ENCODE assay signal across 22 mouse cellular contexts in the genomic region with DNA sequence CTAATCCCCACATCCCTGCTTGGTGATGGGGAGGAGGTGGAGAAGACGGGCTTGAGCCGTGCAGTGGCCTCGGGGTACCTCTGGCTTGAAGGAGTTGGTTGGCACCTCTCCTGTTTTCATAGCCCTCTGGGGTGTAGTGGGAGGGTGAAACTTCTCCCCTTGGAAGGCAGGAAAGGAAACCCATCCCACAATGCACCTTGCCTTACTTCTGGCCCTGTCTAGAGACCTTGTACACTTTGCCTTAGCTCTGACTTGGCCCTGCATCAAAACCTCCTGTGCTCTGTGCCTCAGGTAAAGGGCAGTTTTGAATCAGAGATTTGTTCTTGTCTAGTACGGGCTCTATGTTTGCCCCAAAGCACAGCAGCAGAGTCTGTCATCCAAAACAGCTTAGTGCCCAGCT. TPM values are rescaled to one million over a fixed set of nuclear protein-coding genes. Genes with fewer than 3 reads are reported as not detected.
DNase-seq lines count a peak whose midpoint lies in the region; ATAC-seq and TF ChIP-seq lines count a peak whose summit lies in the region.
"Had no signal": no experiment of that assay in that cellular context is flagged by ENCODE, and none has a peak within 500 bp of the region (broad histone marks: within the 10 kb centered on the region; RNA-seq: fewer than 3 reads in every experiment).

No protein-coding gene starts in this region.

- DNase-seq in heart, adult 11 months = peak; percentile 80
- DNase-seq in heart, adult 8-10 months (ENCODE audit: low spot score) = no peak
- peak; percentile 71 for DNase-seq in fat pad, adult 2 months (ENCODE audit: extremely low read depth, low read depth, low spot score)
- peak; percentile 84 for DNase-seq in kidney, adult 2 months
- peak; percentile 31 for DNase-seq in kidney, postnatal 14 days
- DNase-seq in heart, postnatal 14 days = no peak
- DNase-seq: cerebellum, adult 2 months; cerebellum, postnatal 25 days; gastrocnemius, postnatal 10 days; heart, adult 18-20 months; heart, postnatal 36 days; liver; thymus, postnatal 25 days had no signal

- H3K27me3 ChIP-seq in kidney, adult 2 months (replicated peaks; ENCODE audit: control insufficient read depth, insufficient read depth, low read length) = no peaks in the 10 kb centered on the region
- no peaks in the 10 kb centered on the region for H3K27me3 ChIP-seq in intestine, embryonic 16.5 days (replicated peaks; ENCODE audit: control insufficient read depth, insufficient read depth, low read length)
- H3K27me3 ChIP-seq: neural tube, embryonic 15.5 days; stomach, embryonic 15.5 days had no signal

- H3K27ac ChIP-seq in kidney, adult 2 months (ENCODE audit: insufficient read depth, low read depth, low read length) = peak overlapping the region; percentile 21
- H3K27ac ChIP-seq in intestine, embryonic 16.5 days (ENCODE audit: low read length) = no peak overlapping the region
- H3K27ac ChIP-seq: hindbrain, embryonic 14.5 days; limb, embryonic 10.5 days; neural tube, embryonic 15.5 days; stomach, embryonic 15.5 days had no signal

- H3K36me3 ChIP-seq in kidney, adult 2 months (ENCODE audit: control insufficient read depth, insufficient read depth, low read length) = no peaks in the 10 kb centered on the region
- H3K36me3 ChIP-seq in intestine, embryonic 16.5 days (ENCODE audit: control insufficient read depth, insufficient read depth, low read length) = no peaks in the 10 kb centered on the region
- H3K36me3 ChIP-seq: limb, embryonic 10.5 days; neural tube, embryonic 15.5 days; stomach, embryonic 15.5 days had no signal

- H3K4me3 ChIP-seq in kidney, adult 2 months (ENCODE audit: insufficient read depth, low read depth, low read length) = no peak overlapping the region
- H3K4me3 ChIP-seq in intestine, embryonic 16.5 days (ENCODE audit: low read length) = no peak overlapping the region
- H3K4me3 ChIP-seq: limb, embryonic 10.5 days; neural tube, embryonic 15.5 days; stomach, embryonic 15.5 days had no signal

- no peak for ATAC-seq in intestine, embryonic 16.5 days
- ATAC-seq: forebrain, embryonic 16.5 days; inflammation-experienced regulatory T-cells, adult 6 months; lung, postnatal 0 days had no signal

- intact Hi-C loops in heart, postnatal 14 days (cut with DNase I) = no loop called here

- TF ChIP-seq POLR2A in kidney, adult 2 months (IDR thresholded peaks at IDR 0.05; ENCODE audit: low read depth, low read length) = no peak

- no peaks in the 10 kb centered on the region for H3K9me3 ChIP-seq in intestine, embryonic 16.5 days (ENCODE audit: control insufficient read depth, low read length)
- H3K9me3 ChIP-seq: limb, embryonic 10.5 days; neural tube, embryonic 15.5 days; stomach, embryonic 15.5 days had no signal

- 53% methylated on average over 4 of the region's 4 CpGs for WGBS in kidney, adult 2 months
- 84% methylated on average over 4 of the region's 4 CpGs for WGBS in intestine, embryonic 16.5 days

- TF ChIP-seq CTCF in kidney, adult 2 months (conservative IDR thresholded peaks at IDR 0.05; ENCODE audit: insufficient read depth, insufficient read length, low read depth, low read length) = no peak

- peaks cover 7% of the 10 kb centered on the region; the same call in 1 of the 2 replicates for H3K4me1 ChIP-seq in kidney, adult 2 months (ENCODE audit: control insufficient read depth, insufficient read depth, low read length)
- H3K4me1 ChIP-seq in intestine, embryonic 16.5 days (ENCODE audit: control insufficient read depth, insufficient read depth, low read length) = peaks cover 8% of the 10 kb centered on the region
- H3K4me1 ChIP-seq: stomach, embryonic 15.5 days had no signal

- H3K9ac ChIP-seq in intestine, embryonic 16.5 days (ENCODE audit: low read depth, low read length) = no peak overlapping the region
- H3K9ac ChIP-seq: hindbrain, embryonic 14.5 days; neural tube, embryonic 15.5 days; stomach, embryonic 15.5 days had no signal

- H3K4me2 ChIP-seq in intestine, embryonic 16.5 days (ENCODE audit: low read depth, low read length) = no peak overlapping the region
- H3K4me2 ChIP-seq: hindbrain, embryonic 14.5 days; midbrain, embryonic 11.5 days; neural tube, embryonic 15.5 days; stomach, embryonic 15.5 days had no signal

RNA-seq across cellular contexts. Expression of gene Aacs, which starts 4.9 kb away (rescaled TPM):
- 1 to 10 TPM; 2.2 to 4.3 (median 3.1) TPM for total RNA-seq in heart, adult 8-10 months (2022)
- polyA plus RNA-seq in kidney, adult 2 months (2012; rRNA removed) = 102 and 131 TPM in 2 replicates
- 1 to 10 TPM; 4.0 to 4.8 TPM for total RNA-seq in heart, postnatal 14 days (2021)
- 81.3 and 83.5 TPM in 2 replicates for polyA plus RNA-seq in intestine, embryonic 16.5 days (2015; fragmentation: Nextera tagmentation; extraction: Ambion mirVana)

RNA-seq across cellular contexts. Expression of gene Bri3bp, which starts 29.3 kb away (rescaled TPM):
- 10 to 100 TPM; 44.4 to 61.8 (median 45.5) TPM for total RNA-seq in heart, adult 8-10 months (2022)
- 12.1 and 13.0 TPM in 2 replicates for polyA plus RNA-seq in kidney, adult 2 months (2012; rRNA removed)
- 10 to 100 TPM; 48.0 to 62.4 TPM for total RNA-seq in heart, postnatal 14 days (2021)
- 58.2 and 58.3 TPM in 2 replicates for polyA plus RNA-seq in intestine, embryonic 16.5 days (2015; fragmentation: Nextera tagmentation; extraction: Ambion mirVana)

RNA-seq across cellular contexts. Expression of gene Dhx37, which starts 36.8 kb away (rescaled TPM):
- 10 to 100 TPM; 11.8 to 14.2 (median 12.6) TPM for total RNA-seq in heart, adult 8-10 months (2022)
- 10.8 and 16.4 TPM in 2 replicates for polyA plus RNA-seq in kidney, adult 2 months (2012; rRNA removed)
- 10 to 100 TPM; 10.8 to 11.5 TPM for total RNA-seq in heart, postnatal 14 days (2021)
- polyA plus RNA-seq in intestine, embryonic 16.5 days (2015; fragmentation: Nextera tagmentation; extraction: Ambion mirVana) = 8.3 and 10.2 TPM in 2 replicates

Comparison
In these comparisons a context has a peak if more than half of its experiments do, and no peak if none do; other contexts are left out.
1. DNase-seq: peak in heart, adult 11 months (single experiment), fat pad, adult 2 months (single experiment), kidney, adult 2 months (single experiment) and kidney, postnatal 14 days (single experiment); none in heart, adult 8-10 months (single experiment) and heart, postnatal 14 days (0 of 2).